Mouse (Mus musculus): ENCODE data around the gene Gm17581. TPM values are rescaled to one million over a fixed set of nuclear protein-coding genes. Genes with fewer than 3 reads are reported as not detected.

The Gm17581 gene
- total and polyA plus RNA-seq, 2 experiments from 2014 or later = not detected

GRCm38 (mm10) chr2:155742211-155742610 lies 6.5 kb upstream of the Gm17581 start:
- Histone ChIP-seq H3K4me2 (ENCODE audit: low read depth, low read length) (no peak overlapping the region), H3K4me1 (ENCODE audit: insufficient read depth, low read length) (no peaks in the 10 kb centered on the region), H3K9ac (replicated peaks; ENCODE audit: low read length) (no peak overlapping the region), H3K9me3 (ENCODE audit: low read length) (no peaks in the 10 kb centered on the region), H3K27me3 (ENCODE audit: insufficient read depth, low read length) (no peaks in the 10 kb centered on the region), H3K36me3 (ENCODE audit: insufficient read depth, low read length) (no peaks in the 10 kb centered on the region), H3K27ac (no peak overlapping the region), H3K4me3 (ENCODE audit: low read length) (no peak overlapping the region)
- WGBS = 78% methylated on average over 11 of the region's 11 CpGs
- no peak for DNase-seq (ENCODE audit: low spot score)
- ATAC-seq = no peak
- TF ChIP-seq CTCF (IDR thresholded peaks at IDR 0.05; ENCODE audit: low read depth) = no peak

GRCm38 (mm10) chr2:155737803-155738202 lies 2.1 kb upstream of the Gm17581 start:
- ATAC-seq (no peak), DNase-seq (ENCODE audit: low spot score) (no peak)
- H3K9me3 ChIP-seq (ENCODE audit: low read length) = no peaks in the 10 kb centered on the region
- H3K4me2 ChIP-seq (ENCODE audit: low read depth, low read length) = no peak overlapping the region
- H3K9ac ChIP-seq (replicated peaks; ENCODE audit: low read length) = no peak overlapping the region
- H3K36me3 ChIP-seq (ENCODE audit: insufficient read depth, low read length) = no peaks in the 10 kb centered on the region
- no peak overlapping the region for H3K27ac ChIP-seq
- no peaks in the 10 kb centered on the region for H3K27me3 ChIP-seq (ENCODE audit: insufficient read depth, low read length)
- H3K4me1 ChIP-seq (ENCODE audit: insufficient read depth, low read length) = no peaks in the 10 kb centered on the region
- TF ChIP-seq CTCF (IDR thresholded peaks at IDR 0.05; ENCODE audit: low read depth) = no peak
- H3K4me3 ChIP-seq (ENCODE audit: low read length) = no peak overlapping the region
- 67% methylated on average over 9 of the region's 9 CpGs for WGBS

- H3K36me3 ChIP-seq (ENCODE audit: insufficient read depth, low read length) = no peaks in the 10 kb centered on the region
Measured at GRCm38 (mm10) chr2:155736936-155737335, 1.3 kb upstream of the Gm17581 start.

GRCm38 (mm10) chr2:155735080-155735479 lies 586 bp downstream of the Gm17581 start:
- no peaks in the 10 kb centered on the region for H3K36me3 ChIP-seq (ENCODE audit: insufficient read depth, low read length)
- H3K9ac ChIP-seq (replicated peaks; ENCODE audit: low read length) = no peak overlapping the region
- DNase-seq (ENCODE audit: low spot score) (no peak), ATAC-seq (no peak)
- H3K9me3 ChIP-seq (ENCODE audit: low read length) = no peaks in the 10 kb centered on the region
- H3K27me3 ChIP-seq (ENCODE audit: insufficient read depth, low read length) = no peaks in the 10 kb centered on the region
- 76% methylated on average over 5 of the region's 5 CpGs for WGBS
- no peak overlapping the region for H3K27ac ChIP-seq
- H3K4me3 ChIP-seq (ENCODE audit: low read length) = no peak overlapping the region
- H3K4me2 ChIP-seq (ENCODE audit: low read depth, low read length) = no peak overlapping the region
- H3K4me1 ChIP-seq (ENCODE audit: insufficient read depth, low read length) = no peaks in the 10 kb centered on the region
- TF ChIP-seq CTCF (IDR thresholded peaks at IDR 0.05; ENCODE audit: low read depth) = no peak

More at GRCm38 (mm10) chr2:155736936-155737335, 1.3 kb upstream of the Gm17581 start:
- Histone ChIP-seq H3K4me3 (ENCODE audit: low read length) (no peak overlapping the region), H3K4me1 (ENCODE audit: insufficient read depth, low read length) (no peaks in the 10 kb centered on the region), H3K9me3 (ENCODE audit: low read length) (no peaks in the 10 kb centered on the region), H3K4me2 (ENCODE audit: low read depth, low read length) (no peak overlapping the region), H3K27ac (no peak overlapping the region), H3K27me3 (ENCODE audit: insufficient read depth, low read length) (no peaks in the 10 kb centered on the region), H3K9ac (replicated peaks; ENCODE audit: low read length) (no peak overlapping the region)
- DNase-seq (ENCODE audit: low spot score) = no peak
- no peak for TF ChIP-seq CTCF (IDR thresholded peaks at IDR 0.05; ENCODE audit: low read depth)
- ATAC-seq = no peak
- 84% methylated on average over 6 of the region's 6 CpGs for WGBS

- DNase-seq (ENCODE audit: low spot score) (peak; percentile 96), ATAC-seq (peak; percentile 95)
- H3K4me1 ChIP-seq (ENCODE audit: insufficient read depth, low read length) = no peaks in the 10 kb centered on the region
- no peaks in the 10 kb centered on the region for H3K9me3 ChIP-seq (ENCODE audit: low read length)
- under 1% methylated on average over 32 of the region's 33 CpGs for WGBS
- H3K9ac ChIP-seq (replicated peaks; ENCODE audit: low read length) = peak within 1 kb of the TSS; percentile 82
- no peak for TF ChIP-seq CTCF (IDR thresholded peaks at IDR 0.05; ENCODE audit: low read depth)
- H3K36me3 ChIP-seq (ENCODE audit: insufficient read depth, low read length) = no peaks in the 10 kb centered on the region
- H3K4me3 ChIP-seq (ENCODE audit: low read length) = peak within 1 kb of the TSS; percentile 88
- H3K27ac ChIP-seq = peak within 1 kb of the TSS; percentile 48; the same call in 1 of the 2 replicates
- H3K27me3 ChIP-seq (ENCODE audit: insufficient read depth, low read length) = no peaks in the 10 kb centered on the region
- H3K4me2 ChIP-seq (ENCODE audit: low read depth, low read length) = peak within 1 kb of the TSS; percentile 93
Measured at GRCm38 (mm10) chr2:155729158-155729645, 6.5 kb downstream of the Gm17581 start, which contains the start of gene Edem2. Gene Edem2, minus strand, starts transcription at chr2:155729475.

- no peak for DNase-seq (ENCODE audit: low spot score)
- Histone ChIP-seq H3K27ac (peak overlapping the region; percentile 48; the same call in 1 of the 2 replicates), H3K4me2 (ENCODE audit: low read depth, low read length) (peak overlapping the region; percentile 93), H3K27me3 (ENCODE audit: insufficient read depth, low read length) (no peaks in the 10 kb centered on the region), H3K4me3 (ENCODE audit: low read length) (peak overlapping the region; percentile 88), H3K4me1 (ENCODE audit: insufficient read depth, low read length) (no peaks in the 10 kb centered on the region), H3K9me3 (ENCODE audit: low read length) (no peaks in the 10 kb centered on the region), H3K36me3 (ENCODE audit: insufficient read depth, low read length) (no peaks in the 10 kb centered on the region), H3K9ac (replicated peaks; ENCODE audit: low read length) (peak overlapping the region; percentile 82)
- no peak for TF ChIP-seq CTCF (IDR thresholded peaks at IDR 0.05; ENCODE audit: low read depth)
- WGBS = 6% methylated on average over 15 of the region's 15 CpGs
- ATAC-seq = 0 out of 2 replicates have a peak, but pooled peaks have one; percentile 16
Measured at GRCm38 (mm10) chr2:155728742-155729141, 6.9 kb downstream of the Gm17581 start.

- Histone ChIP-seq H3K4me2 (ENCODE audit: low read depth, low read length) (no peak overlapping the region), H3K9me3 (ENCODE audit: low read length) (no peaks in the 10 kb centered on the region), H3K4me1 (ENCODE audit: insufficient read depth, low read length) (no peaks in the 10 kb centered on the region), H3K4me3 (ENCODE audit: low read length) (no peak overlapping the region), H3K27me3 (ENCODE audit: insufficient read depth, low read length) (no peaks in the 10 kb centered on the region), H3K27ac (no peak overlapping the region), H3K9ac (replicated peaks; ENCODE audit: low read length) (no peak overlapping the region), H3K36me3 (ENCODE audit: insufficient read depth, low read length) (0 out of 2 replicates have a peak, but pooled peaks cover under 1% of the 10 kb centered on the region)
- ATAC-seq (no peak), DNase-seq (ENCODE audit: low spot score) (no peak)
- TF ChIP-seq CTCF (IDR thresholded peaks at IDR 0.05; ENCODE audit: low read depth) = no peak
- 82% methylated on average over 7 of the region's 7 CpGs for WGBS
Measured at GRCm38 (mm10) chr2:155727764-155728395, 7.8 kb downstream of the Gm17581 start.

All from hindbrain, postnatal 0 days (tissue).